Mouse (Mus musculus): ENCODE measurements around the gene Bpifa3. TPM values are rescaled to one million over a fixed set of nuclear protein-coding genes. Genes with fewer than 3 reads are reported as not detected.
"Not testable (repeated sequence)": the region's sequence is repeated elsewhere in the genome, so short reads cannot be mapped to it uniquely, and the experiment has no call there.

Gene Bpifa3
- polyA plus RNA-seq, 1 experiment from 2014 or later: not detected

DNA sequence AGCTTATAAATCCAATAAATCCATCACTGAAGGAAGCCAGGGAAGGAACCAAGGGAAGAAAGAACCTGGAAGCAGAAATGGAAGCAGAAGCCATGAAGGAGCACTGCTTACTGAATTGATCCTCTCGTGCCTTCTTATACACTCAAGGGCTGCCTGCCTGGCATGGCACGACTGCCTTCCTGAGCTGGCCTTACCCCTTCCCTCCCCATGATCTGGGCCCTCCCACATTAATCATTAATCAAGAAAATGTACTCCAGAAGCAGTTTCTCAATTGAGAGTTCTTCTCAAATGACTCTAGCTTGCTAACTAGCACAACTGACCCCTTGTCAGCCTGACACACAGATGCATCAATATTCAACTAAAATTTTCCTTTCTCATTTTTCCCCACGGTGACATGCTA lies 39.0 kb downstream of the Bpifa3 start:
- DNase-seq (ENCODE audit: low spot score) (no peak), ATAC-seq (ENCODE audit: low read depth) (no peak)
- 63% methylated on average over 3 of the region's 3 CpGs for WGBS
- Histone ChIP-seq H3K27ac (replicated peaks; ENCODE audit: low read depth, low read length) (no peak overlapping the region), H3K4me2 (ENCODE audit: low read depth, low read length) (no peak overlapping the region), H3K27me3 (replicated peaks; ENCODE audit: control insufficient read depth, insufficient read depth, low read length) (no peaks in the 10 kb centered on the region), H3K36me3 (ENCODE audit: control insufficient read depth, insufficient read depth, low read length) (no peaks in the 10 kb centered on the region), H3K4me3 (ENCODE audit: low read depth, low read length) (no peak overlapping the region), H3K9ac (ENCODE audit: low read depth, low read length) (no peak overlapping the region), H3K4me1 (ENCODE audit: control insufficient read depth, insufficient read depth, low read length) (no peaks in the 10 kb centered on the region), H3K9me3 (ENCODE audit: control insufficient read depth, low read length) (no peaks in the 10 kb centered on the region)

DNA sequence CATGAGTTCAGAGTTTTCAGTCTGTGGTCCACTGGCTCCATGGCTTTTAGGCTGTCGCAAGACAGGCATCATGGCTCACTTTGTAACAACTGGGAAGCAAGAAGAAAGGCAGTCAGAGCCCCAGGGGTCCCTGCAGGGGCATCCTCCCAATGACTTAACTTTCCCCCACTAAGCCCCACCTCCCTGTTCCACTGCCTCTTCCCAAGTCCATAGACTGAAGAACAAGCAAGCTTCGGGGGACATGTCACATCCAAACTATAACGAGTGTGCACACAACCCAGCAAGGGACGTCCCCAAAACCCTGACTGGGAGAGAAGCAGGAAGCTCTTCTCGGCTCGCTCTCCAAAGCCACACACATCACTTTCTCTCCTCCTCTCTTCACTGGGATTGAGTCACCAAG lies 41.5 kb downstream of the Bpifa3 start:
- DNase-seq (ENCODE audit: low spot score) (no peak), ATAC-seq (ENCODE audit: low read depth) (no peak)
- H3K27ac ChIP-seq (replicated peaks; ENCODE audit: low read depth, low read length): no peak overlapping the region
- no peak overlapping the region for H3K4me3 ChIP-seq (ENCODE audit: low read depth, low read length)
- H3K9ac ChIP-seq (ENCODE audit: low read depth, low read length): no peak overlapping the region
- H3K4me2 ChIP-seq (ENCODE audit: low read depth, low read length): no peak overlapping the region
- H3K9me3 ChIP-seq (ENCODE audit: control insufficient read depth, low read length): no peaks in the 10 kb centered on the region
- no peaks in the 10 kb centered on the region for H3K4me1 ChIP-seq (ENCODE audit: control insufficient read depth, insufficient read depth, low read length)
- H3K36me3 ChIP-seq (ENCODE audit: control insufficient read depth, insufficient read depth, low read length): no peaks in the 10 kb centered on the region
- 65% methylated on average over 6 of the region's 6 CpGs for WGBS
- H3K27me3 ChIP-seq (replicated peaks; ENCODE audit: control insufficient read depth, insufficient read depth, low read length): no peaks in the 10 kb centered on the region

DNA sequence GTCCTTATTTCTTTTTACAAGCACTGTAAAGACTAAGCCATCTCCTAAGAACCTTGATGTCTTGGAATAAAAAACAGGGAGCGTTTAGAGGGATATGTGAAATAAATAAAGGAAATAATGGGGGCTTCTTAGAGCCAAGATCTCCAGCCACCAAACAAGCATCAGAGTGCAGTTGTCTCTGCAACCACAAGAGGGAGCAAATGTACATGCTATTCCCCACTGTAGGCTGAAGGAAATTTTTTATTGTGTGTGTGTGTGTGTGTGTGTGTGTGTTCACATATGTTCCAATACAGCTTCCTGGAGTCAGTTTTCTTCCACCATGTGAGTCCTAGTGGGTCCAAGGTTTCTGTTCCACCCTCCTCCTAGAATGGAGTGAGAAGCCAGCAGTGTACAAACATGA lies 43.2 kb downstream of the Bpifa3 start:
- WGBS: 56% methylated on average over 1 of the region's 1 CpGs

DNA sequence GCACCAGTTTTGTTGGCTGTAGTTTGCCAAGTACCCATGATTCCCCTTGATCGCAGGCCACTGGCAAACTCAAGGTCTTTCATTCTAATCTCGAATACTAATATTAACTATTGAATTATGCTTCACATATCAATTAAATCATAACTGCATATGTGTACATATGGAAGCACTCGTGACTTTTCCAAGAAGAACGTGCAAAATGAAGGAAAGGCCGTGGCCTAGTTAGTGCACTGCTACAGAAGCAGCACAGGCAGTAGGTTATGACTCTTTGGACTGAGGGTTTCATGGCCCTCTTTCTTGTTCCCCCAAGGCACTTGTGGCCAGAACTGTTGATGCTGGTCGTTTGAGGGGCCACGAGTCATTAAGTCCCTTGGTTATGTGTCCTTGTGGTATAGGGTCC lies 51.8 kb downstream of the Bpifa3 start:
- not testable (repeated sequence) for DNase-seq (ENCODE audit: low spot score); H3K4me2 ChIP-seq (ENCODE audit: low read depth, low read length); H3K4me3 ChIP-seq (ENCODE audit: low read depth, low read length); H3K9me3 ChIP-seq (ENCODE audit: control insufficient read depth, low read length); H3K27me3 ChIP-seq (replicated peaks; ENCODE audit: control insufficient read depth, insufficient read depth, low read length); H3K4me1 ChIP-seq (ENCODE audit: control insufficient read depth, insufficient read depth, low read length); ATAC-seq (ENCODE audit: low read depth); H3K36me3 ChIP-seq (ENCODE audit: control insufficient read depth, insufficient read depth, low read length); H3K27ac ChIP-seq (replicated peaks; ENCODE audit: low read depth, low read length); H3K9ac ChIP-seq (ENCODE audit: low read depth, low read length)
- 83% methylated on average over 7 of the region's 7 CpGs for WGBS

More for the DNA sequence above, 43.2 kb downstream of the Bpifa3 start:
- H3K27ac ChIP-seq (replicated peaks; ENCODE audit: low read depth, low read length): no peak overlapping the region
- no peak overlapping the region for H3K4me3 ChIP-seq (ENCODE audit: low read depth, low read length)
- no peak overlapping the region for H3K9ac ChIP-seq (ENCODE audit: low read depth, low read length)
- DNase-seq (ENCODE audit: low spot score) (peak; percentile 56), ATAC-seq (ENCODE audit: low read depth) (no peak)
- H3K27me3 ChIP-seq (replicated peaks; ENCODE audit: control insufficient read depth, insufficient read depth, low read length): no peaks in the 10 kb centered on the region
- H3K4me1 ChIP-seq (ENCODE audit: control insufficient read depth, insufficient read depth, low read length): no peaks in the 10 kb centered on the region
- no peaks in the 10 kb centered on the region for H3K36me3 ChIP-seq (ENCODE audit: control insufficient read depth, insufficient read depth, low read length)
- H3K9me3 ChIP-seq (ENCODE audit: control insufficient read depth, low read length): no peaks in the 10 kb centered on the region
- H3K4me2 ChIP-seq (ENCODE audit: low read depth, low read length): no peak overlapping the region

DNA sequence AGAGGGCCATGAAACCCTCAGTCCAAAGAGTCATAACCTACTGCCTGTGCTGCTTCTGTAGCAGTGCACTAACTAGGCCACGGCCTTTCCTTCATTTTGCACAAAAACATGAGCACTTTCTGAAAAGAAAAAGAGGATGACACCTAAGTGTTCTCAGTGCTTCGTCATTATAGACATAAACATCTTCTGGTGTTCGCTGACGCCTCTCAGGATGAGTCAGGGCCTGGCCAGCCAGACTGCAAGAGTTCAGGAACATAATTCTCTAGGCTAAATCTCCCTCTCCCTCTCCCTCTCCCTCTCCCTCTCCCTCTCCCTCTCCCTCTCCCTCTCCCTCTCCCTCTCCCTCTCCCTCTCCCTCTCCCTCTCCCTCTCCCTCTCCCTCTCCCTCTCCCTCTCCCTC lies 52.9 kb downstream of the Bpifa3 start:
- not testable (repeated sequence) for H3K4me1 ChIP-seq (ENCODE audit: control insufficient read depth, insufficient read depth, low read length); H3K27me3 ChIP-seq (replicated peaks; ENCODE audit: control insufficient read depth, insufficient read depth, low read length); H3K9ac ChIP-seq (ENCODE audit: low read depth, low read length); H3K4me3 ChIP-seq (ENCODE audit: low read depth, low read length); DNase-seq (ENCODE audit: low spot score); ATAC-seq (ENCODE audit: low read depth); H3K27ac ChIP-seq (replicated peaks; ENCODE audit: low read depth, low read length); H3K4me2 ChIP-seq (ENCODE audit: low read depth, low read length); H3K9me3 ChIP-seq (ENCODE audit: control insufficient read depth, low read length); H3K36me3 ChIP-seq (ENCODE audit: control insufficient read depth, insufficient read depth, low read length)
- 88% methylated on average over 4 of the region's 4 CpGs for WGBS

DNA sequence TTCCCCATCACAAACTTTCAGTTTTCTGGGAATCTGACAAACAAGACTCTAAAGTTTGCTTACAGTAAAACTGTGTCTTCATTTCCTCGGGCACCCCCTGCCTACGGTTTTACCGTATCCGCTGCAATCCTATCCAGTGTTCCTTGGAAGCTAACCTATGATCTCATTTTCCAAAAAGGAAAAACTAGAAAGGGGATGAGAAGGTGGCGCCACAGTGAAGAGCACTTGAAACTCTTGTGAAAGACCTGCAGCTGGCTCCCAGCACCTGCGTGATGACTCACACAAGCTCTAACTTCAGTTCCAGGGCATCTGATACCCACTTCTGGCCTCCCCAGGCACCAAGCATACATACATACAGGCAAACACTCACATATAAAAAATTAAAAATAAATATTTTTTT lies 55.2 kb downstream of the Bpifa3 start:
- Histone ChIP-seq H3K27me3 (replicated peaks; ENCODE audit: control insufficient read depth, insufficient read depth, low read length) (no peaks in the 10 kb centered on the region), H3K9me3 (ENCODE audit: control insufficient read depth, low read length) (no peaks in the 10 kb centered on the region), H3K4me3 (ENCODE audit: low read depth, low read length) (no peak overlapping the region), H3K27ac (replicated peaks; ENCODE audit: low read depth, low read length) (no peak overlapping the region), H3K36me3 (ENCODE audit: control insufficient read depth, insufficient read depth, low read length) (no peaks in the 10 kb centered on the region), H3K4me2 (ENCODE audit: low read depth, low read length) (no peak overlapping the region), H3K4me1 (ENCODE audit: control insufficient read depth, insufficient read depth, low read length) (no peaks in the 10 kb centered on the region), H3K9ac (ENCODE audit: low read depth, low read length) (no peak overlapping the region)
- WGBS: 79% methylated on average over 6 of the region's 6 CpGs
- DNase-seq (ENCODE audit: low spot score) (no peak), ATAC-seq (ENCODE audit: low read depth) (no peak)

DNA sequence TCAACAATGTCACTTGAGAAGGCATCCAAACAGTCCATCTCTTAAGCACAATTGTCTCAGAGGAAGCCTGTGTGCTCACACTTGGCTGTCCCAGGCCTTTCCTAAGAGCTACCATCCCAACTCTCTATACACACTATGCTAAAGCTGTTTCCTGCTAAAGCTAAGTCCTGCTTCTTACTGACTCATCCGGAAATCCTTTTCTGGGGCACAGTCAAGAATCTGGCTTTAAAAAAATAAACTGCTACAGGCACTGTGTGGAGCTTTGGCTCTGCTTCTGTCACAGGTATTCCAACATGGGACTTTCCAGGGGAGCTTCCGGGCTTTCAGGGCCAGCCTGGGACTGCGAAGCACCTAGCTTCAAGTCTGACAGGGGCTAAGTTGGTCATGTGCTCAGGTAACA lies 55.6 kb downstream of the Bpifa3 start:
- Histone ChIP-seq H3K27ac (replicated peaks; ENCODE audit: low read depth, low read length) (no peak overlapping the region), H3K9me3 (ENCODE audit: control insufficient read depth, low read length) (no peaks in the 10 kb centered on the region), H3K4me2 (ENCODE audit: low read depth, low read length) (no peak overlapping the region), H3K27me3 (replicated peaks; ENCODE audit: control insufficient read depth, insufficient read depth, low read length) (no peaks in the 10 kb centered on the region), H3K9ac (ENCODE audit: low read depth, low read length) (no peak overlapping the region), H3K4me1 (ENCODE audit: control insufficient read depth, insufficient read depth, low read length) (no peaks in the 10 kb centered on the region), H3K4me3 (ENCODE audit: low read depth, low read length) (no peak overlapping the region), H3K36me3 (ENCODE audit: control insufficient read depth, insufficient read depth, low read length) (no peaks in the 10 kb centered on the region)
- peak; percentile 11 for DNase-seq (ENCODE audit: low spot score)
- no peak for ATAC-seq (ENCODE audit: low read depth)
- WGBS: 79% methylated on average over 3 of the region's 3 CpGs

DNA sequence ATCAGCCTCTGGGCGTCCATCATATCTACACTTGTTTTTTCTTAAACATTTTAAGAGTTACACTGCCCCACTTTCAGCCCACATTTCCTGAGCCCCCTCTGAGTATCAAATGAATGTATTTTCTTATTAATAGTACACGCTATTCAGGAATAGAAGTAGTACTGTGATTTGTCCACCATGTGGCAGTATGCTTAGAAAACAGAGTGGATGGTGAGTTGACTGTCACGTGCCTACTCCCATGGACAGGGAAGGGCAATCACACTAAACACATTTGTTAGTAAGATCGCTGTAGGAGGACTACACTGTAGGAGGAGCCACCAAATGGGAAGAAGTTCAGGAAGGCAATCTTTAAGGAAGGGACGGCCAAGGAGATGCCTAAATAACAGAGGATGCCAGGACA lies 57.3 kb downstream of the Bpifa3 start:
- Histone ChIP-seq H3K4me1 (ENCODE audit: control insufficient read depth, insufficient read depth, low read length) (no peaks in the 10 kb centered on the region), H3K4me2 (ENCODE audit: low read depth, low read length) (no peak overlapping the region), H3K9ac (ENCODE audit: low read depth, low read length) (no peak overlapping the region), H3K27me3 (replicated peaks; ENCODE audit: control insufficient read depth, insufficient read depth, low read length) (no peaks in the 10 kb centered on the region), H3K9me3 (ENCODE audit: control insufficient read depth, low read length) (no peaks in the 10 kb centered on the region), H3K4me3 (ENCODE audit: low read depth, low read length) (no peak overlapping the region), H3K36me3 (ENCODE audit: control insufficient read depth, insufficient read depth, low read length) (no peaks in the 10 kb centered on the region), H3K27ac (replicated peaks; ENCODE audit: low read depth, low read length) (no peak overlapping the region)
- WGBS: 42% methylated on average over 5 of the region's 5 CpGs
- no peak for ATAC-seq (ENCODE audit: low read depth)
- no peak for DNase-seq (ENCODE audit: low spot score)
